Mouse (Mus musculus): ENCODE data around the gene Ttc8. TPM values are rescaled to one million over a fixed set of nuclear protein-coding genes. Genes with fewer than 3 reads are reported as not detected.
A peak's percentile ranks its signal among the peaks of the same experiment; 100 is the strongest.

Gene Ttc8
- total RNA-seq, 2 experiments from 2014 or later: 40.2 to 42.7 TPM

- no peak for DNase-seq (ENCODE audit: low spot score in 2 of 2)
Measured at GRCm38 (mm10) chr12:98972291-98972690, 51.9 kb downstream of the Ttc8 start.

DNA sequence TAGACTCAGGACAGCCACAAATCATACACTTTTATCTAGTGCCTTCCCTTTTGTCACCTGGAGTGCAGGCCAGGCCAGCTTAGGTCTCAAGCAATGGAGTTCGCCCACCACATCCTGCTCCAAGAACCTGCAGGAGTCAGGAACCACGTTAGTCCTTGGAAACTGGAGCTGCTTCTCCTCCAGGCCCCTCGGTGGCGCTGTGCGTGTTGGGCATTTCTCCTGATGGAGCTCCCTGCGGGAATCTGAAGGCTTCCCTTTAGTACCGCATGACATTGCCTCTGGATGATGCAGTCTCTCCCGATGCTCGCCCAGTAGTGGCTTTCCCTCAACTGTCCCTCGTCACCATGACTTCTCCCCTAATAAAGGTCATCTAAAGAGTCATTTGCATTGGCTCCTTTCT lies 53.1 kb downstream of the Ttc8 start:
- no peak for DNase-seq (ENCODE audit: low spot score in 2 of 2)

DNA sequence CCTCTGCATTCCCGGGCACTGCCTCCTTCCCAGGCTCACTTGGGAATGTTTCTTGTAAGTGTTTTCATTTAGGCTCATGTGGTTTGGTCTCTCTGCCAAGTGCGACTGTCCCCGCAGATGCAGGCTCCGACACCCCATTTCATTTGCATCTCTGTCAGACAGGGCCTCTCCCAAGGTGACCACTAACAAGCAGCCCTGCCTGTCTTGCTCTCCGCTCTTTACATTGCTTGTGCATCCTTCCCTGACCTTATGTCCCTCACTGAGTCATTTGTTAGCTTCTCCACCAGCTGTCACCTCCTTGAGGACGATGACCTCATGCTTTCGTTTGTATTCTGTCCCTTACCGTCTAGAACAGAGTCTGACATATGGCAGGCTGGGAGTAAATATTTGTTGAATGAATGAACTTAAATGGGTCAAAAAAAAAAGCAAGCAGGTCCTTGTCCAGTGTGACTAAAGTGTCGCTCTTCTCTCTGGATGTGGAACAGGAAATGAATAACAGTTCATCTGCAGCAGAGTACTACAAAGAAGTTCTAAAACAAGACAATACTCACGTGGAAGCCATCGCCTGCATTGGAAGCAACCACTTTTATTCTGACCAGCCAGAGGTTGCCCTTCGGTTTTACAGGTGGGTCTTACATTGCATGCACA lies 53.9 kb downstream of the Ttc8 start:
- no peak for DNase-seq (ENCODE audit: low spot score in 2 of 2)

- no peak for DNase-seq (ENCODE audit: low spot score in 2 of 2)
Measured at GRCm38 (mm10) chr12:98981081-98981480, 60.7 kb downstream of the Ttc8 start.

- DNase-seq (ENCODE audit: low spot score in 2 of 2): no peak
Measured at GRCm38 (mm10) chr12:98984785-98985184, 64.4 kb downstream of the Ttc8 start.

DNA sequence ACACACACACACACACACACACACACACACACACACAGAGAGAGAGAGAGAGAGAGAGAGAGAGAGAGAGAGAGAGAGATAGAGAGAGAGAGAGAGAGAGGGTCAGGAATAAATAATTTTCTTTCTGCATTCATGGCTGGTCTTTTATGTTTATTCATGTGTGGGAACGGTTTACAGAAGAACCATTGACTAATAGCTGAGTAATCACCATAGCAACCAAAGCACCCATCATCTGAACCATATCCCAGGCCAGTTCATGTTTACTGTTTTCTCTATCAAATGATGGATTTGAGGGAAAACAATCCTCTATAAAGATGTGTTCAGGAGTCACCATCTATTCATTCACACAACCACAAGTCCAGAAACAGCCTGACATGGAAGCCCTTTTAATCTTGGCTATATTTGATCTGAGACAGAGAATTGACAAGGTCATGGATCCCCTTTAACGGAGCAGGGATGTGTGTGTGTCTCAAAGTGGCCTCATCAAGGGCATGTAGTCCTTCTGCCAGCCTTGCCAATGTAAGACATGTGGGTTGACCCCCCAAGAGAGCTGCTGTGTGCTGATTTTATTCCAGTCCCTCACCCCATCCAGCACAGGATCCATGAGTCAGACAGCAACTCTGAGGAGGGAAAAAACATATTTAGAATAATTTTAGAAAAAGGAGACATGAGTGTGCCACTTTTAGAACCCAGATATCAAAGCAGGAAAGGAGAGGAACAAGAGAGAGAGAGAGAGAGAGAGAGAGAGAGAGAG lies 70.9 kb downstream of the Ttc8 start:
- no peak for DNase-seq (ENCODE audit: low spot score in 2 of 2)

DNA sequence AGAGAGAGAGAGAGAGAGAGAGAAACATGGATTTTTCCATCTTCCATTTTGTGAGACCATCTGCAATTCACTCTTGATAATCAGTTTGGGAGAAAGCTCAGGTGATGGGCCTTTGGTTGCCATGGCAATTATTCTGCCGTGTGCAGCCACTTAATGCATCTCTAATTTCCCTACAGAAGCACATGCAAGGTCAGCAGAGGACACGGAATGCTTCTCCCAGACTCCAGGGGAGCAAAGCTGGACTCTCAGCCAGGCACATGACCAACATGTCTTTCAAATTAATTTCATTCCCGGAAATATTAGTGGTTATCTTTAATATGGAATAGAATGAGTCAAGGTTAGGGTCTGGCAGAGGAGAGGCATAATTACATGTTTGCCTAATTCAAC lies 71.4 kb downstream of the Ttc8 start:
- no peak for DNase-seq (ENCODE audit: low spot score in 2 of 2)

DNA sequence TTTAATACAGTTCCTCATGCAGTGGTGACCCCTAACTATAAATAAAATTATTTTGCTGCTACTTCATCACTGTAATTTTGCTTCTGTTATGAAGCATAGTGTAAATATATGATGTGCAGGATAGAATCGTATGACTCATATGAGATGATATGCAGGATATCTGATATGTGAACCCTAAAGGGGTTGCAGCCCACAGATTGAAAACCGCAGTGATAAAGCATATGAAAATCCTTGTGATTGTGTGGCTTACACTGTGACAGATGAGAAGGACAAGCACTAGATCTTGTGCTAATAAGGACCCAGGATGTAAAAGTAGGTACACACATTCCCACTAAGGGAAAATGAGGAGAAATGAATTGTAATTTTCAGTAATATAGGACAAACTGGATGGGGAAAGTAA lies 73.4 kb downstream of the Ttc8 start:
- DNase-seq (ENCODE audit: low spot score in 2 of 2): no peak

GRCm38 (mm10) chr12:98994366-98994765 lies 74.0 kb downstream of the Ttc8 start:
- DNase-seq (ENCODE audit: low spot score in 2 of 2): no peak

DNA sequence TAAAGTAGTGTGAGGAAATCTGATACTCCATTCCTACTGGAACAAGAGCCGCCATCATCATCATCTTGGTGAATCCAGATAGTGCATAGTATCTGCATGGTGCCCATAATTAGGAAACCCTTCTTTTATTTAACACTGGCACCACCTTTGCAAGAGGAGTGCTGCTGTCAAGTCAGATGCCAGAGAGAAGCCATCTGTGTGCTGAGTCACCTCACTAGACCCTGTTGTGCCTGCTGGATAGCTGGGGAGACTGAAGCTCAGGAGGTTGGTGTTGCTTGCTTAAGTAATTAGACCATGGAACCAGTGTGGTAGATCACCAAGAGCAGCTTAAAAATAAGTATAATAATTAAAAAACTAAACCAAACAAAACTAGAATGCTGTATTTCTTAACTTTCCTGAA lies 75.5 kb downstream of the Ttc8 start:
- DNase-seq (ENCODE audit: low spot score in 2 of 2): no peak

- peak; percentile 49 to 68 for DNase-seq (ENCODE audit: low spot score in 2 of 2)
Measured at GRCm38 (mm10) chr12:98996581-98996988, 76.2 kb downstream of the Ttc8 start.

- DNase-seq (ENCODE audit: low spot score in 2 of 2): no peak
Measured at GRCm38 (mm10) chr12:98997046-98997445, 76.7 kb downstream of the Ttc8 start.

- DNase-seq (ENCODE audit: low spot score in 2 of 2): no peak
Measured at GRCm38 (mm10) chr12:98998662-98999428, 78.5 kb downstream of the Ttc8 start.

- DNase-seq (ENCODE audit: low spot score in 2 of 2): no peak
Measured at GRCm38 (mm10) chr12:99000310-99000709, 79.9 kb downstream of the Ttc8 start.

DNA sequence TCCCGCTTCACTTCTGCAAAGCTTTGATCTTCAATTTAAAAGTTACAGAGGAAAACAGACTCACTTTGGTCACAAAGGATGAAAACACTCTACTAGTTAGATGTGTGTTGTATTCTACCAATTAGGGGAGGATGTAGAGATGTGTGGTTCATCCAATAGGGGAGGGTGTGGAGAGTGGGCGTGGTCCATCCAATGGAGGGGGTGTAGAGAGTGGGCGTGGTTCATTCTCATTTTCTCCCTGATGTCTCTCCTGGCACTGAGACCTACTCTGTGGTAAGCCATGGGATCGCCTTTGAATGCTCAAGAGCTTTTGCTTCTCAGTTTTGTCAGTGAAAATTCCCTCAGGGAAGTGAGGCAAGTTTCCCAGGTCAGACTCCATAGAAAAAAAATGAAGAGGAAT lies 82.7 kb downstream of the Ttc8 start:
- no peak for DNase-seq (ENCODE audit: low spot score in 2 of 2)

DNA sequence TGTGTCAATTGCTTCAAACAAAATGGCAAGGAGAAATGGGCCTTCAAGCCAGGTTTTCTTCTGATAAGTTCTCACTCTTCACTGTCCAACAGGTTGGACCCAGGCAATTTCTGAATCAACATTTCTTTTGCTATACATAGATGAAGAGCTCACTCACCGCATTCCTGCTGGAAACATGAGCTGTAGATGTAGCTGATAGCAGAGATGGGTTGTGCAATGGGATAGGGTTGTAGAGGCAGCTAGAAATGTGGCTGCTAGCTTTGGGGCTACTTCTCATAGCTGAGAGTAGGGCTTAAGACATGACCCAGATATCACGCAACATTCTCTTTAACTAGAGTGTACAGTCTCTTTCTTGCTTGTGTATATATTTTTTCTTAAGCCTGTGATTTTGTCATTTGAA lies 84.4 kb downstream of the Ttc8 start:
- DNase-seq (ENCODE audit: low spot score in 2 of 2): no peak

GRCm38 (mm10) chr12:99008786-99009185 lies 88.4 kb downstream of the Ttc8 start:
- no peak for DNase-seq (ENCODE audit: low spot score in 2 of 2)

DNA sequence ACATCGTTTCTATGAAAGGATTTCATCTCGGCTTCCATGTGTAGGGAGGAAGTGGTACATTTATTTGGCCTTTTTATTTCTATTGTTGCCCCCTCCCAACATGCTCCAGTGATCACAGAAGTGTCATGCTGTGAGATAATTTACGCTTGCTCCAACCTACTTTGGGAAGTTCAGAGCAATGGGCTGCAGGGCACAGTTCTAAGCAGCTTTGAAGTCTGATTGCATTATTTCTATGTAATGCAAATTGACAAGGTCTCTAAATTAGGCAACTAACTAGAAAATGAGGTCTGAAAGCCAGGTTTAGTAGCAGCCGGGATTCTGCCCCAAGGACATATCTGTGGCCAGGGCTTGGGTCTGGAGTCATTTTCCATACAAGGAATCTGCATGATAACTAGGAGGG lies 89.1 kb downstream of the Ttc8 start:
- no peak for DNase-seq (ENCODE audit: low spot score in 2 of 2)

DNA sequence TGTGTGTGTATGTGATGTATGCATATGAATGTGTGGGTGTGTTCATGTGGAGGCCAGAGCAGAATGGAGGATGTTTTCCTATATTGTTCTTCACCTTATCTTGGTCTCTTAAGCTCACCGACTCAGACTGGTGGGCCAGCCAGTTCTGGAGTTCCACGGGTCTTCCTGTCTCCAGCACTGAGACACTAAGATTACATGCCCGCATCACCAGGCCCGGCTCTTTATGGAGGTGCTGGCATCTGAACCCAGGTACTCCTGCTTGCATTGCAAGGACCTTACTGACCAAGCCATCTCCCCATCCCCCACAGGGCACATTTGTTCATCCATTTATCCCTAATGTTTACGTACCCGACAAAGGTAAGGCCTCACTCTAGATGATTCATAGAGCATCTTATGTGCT lies 89.7 kb downstream of the Ttc8 start:
- no peak for DNase-seq (ENCODE audit: low spot score in 2 of 2)

GRCm38 (mm10) chr12:99011161-99011861 lies 90.9 kb downstream of the Ttc8 start:
- DNase-seq (ENCODE audit: low spot score in 2 of 2): no peak

DNA sequence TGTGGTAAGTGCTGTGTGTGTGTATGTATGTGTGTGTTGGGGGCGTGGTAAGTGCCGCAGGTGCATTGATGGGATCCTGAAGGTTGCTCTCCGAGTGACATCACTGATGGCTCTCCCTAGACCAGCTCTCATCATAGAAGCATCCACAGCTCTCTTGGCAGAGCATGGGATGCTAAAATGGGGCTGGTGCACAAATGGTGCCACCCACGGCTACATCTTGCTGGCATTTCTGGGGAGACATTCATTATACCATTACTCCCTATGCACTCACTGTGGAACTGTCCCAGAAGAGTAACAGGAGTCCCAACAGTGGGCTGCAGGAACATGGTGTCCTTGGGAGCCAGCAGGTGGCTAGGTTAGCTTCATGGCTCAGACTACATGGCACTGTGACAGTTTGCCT lies 95.5 kb downstream of the Ttc8 start:
- peak; percentile 62 to 77 for DNase-seq (ENCODE audit: low spot score in 2 of 2)

Measured in left cerebral cortex, adult 18-20 months (tissue).